Mouse (Mus musculus): ENCODE measurements around the gene Zfp280d. TPM values are rescaled to one million over a fixed set of nuclear protein-coding genes. Genes with fewer than 3 reads are reported as not detected.

Zfp280d gene
- 21.8 and 24.6 TPM in 2 replicates for polyA plus RNA-seq (2015; fragmentation: Nextera tagmentation; extraction: Ambion mirVana)

DNA sequence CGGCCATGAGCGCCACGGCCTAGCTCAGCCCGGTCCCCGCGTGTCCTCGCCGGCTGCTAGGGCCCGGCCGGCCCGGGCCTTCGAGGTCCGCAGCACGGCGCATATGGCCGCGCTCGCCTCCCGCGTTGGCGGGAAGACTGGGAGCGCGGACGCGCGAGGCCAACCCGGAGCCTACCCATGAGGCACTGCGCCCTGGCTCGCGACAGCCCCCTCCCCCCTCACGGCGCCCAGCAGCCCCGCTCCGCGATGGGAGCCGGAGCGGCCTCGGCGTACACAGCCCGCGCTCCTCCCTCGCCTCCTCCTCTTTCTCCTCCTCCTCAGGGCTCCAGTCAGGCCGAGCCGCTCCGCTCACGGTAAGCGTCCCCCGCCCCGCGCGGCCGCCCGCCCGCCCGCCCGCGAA lies at the start of gene Zfp280d:
Gene Zfp280d, plus strand, starts transcription at position 184 of the 400 bp plus-strand sequence.

Other genes starting within 250 kb of the Zfp280d start
- gene Tcf12, start 163.0 kb upstream of the Zfp280d start, polyA plus RNA-seq (2015; fragmentation: Nextera tagmentation; extraction: Ambion mirVana): 18.1 and 25.5 TPM in 2 replicates
- 118 and 138 TPM in 2 replicates for gene Mns1, start 163.2 kb downstream of the Zfp280d start, polyA plus RNA-seq (2015; fragmentation: Nextera tagmentation; extraction: Ambion mirVana)
- 13.3 and 15.8 TPM in 2 replicates for gene Tex9, start 217.4 kb downstream of the Zfp280d start, polyA plus RNA-seq (2015; fragmentation: Nextera tagmentation; extraction: Ambion mirVana)

All from spleen, postnatal 0 days (tissue).